Mouse (Mus musculus) testis, postnatal 14 days (tissue): ENCODE data around the gene 2310033P09Rik.
"Not testable (repeated sequence)": the region's sequence is repeated elsewhere in the genome, so short reads cannot be mapped to it uniquely, and the experiment has no call there.

ENCODE experiments used
- DNase-seq: peaks from one replicate; pipeline ENCODE4 v3.0.0; 2021; ENCODE audit warnings: low spot score

2310033P09Rik gene

DNA sequence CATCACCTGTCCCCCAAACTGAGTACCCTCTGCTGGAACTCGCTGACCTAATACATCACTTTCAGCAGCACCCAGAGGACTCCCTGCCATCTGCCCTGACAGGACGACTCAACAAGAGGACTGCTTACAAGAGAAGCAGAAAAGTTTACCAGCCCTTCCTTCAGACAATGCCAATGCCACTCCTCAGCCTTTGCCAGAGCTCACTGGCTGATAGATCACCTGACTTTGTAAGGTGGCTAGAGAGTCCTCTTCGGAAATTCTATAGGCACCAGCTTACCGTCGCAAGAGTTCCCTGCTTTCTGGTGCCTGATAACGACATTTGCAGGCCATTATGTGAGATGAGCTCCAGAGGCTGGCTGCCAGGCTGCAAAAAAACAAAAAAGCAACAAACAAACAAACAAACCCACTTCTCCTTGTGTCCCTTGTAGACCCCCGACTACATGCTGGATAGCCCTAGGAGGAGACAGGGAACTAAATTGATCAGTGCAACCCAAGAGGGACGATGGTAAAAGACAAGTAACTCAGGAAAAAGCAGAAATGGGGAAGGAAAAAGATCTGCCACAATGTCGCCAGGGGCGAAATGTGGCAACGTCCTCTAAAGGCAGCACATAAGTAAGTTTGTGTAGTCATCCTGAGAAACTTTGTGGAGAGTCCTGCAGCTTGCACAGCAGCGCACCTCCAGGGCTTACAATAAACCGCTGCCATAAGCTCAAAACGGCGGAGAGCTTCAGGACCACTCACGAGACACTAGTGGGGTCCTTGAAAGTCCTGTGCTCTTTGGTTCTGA lies 6.7 kb upstream of the 2310033P09Rik start:
- DNase-seq: no peak

DNA sequence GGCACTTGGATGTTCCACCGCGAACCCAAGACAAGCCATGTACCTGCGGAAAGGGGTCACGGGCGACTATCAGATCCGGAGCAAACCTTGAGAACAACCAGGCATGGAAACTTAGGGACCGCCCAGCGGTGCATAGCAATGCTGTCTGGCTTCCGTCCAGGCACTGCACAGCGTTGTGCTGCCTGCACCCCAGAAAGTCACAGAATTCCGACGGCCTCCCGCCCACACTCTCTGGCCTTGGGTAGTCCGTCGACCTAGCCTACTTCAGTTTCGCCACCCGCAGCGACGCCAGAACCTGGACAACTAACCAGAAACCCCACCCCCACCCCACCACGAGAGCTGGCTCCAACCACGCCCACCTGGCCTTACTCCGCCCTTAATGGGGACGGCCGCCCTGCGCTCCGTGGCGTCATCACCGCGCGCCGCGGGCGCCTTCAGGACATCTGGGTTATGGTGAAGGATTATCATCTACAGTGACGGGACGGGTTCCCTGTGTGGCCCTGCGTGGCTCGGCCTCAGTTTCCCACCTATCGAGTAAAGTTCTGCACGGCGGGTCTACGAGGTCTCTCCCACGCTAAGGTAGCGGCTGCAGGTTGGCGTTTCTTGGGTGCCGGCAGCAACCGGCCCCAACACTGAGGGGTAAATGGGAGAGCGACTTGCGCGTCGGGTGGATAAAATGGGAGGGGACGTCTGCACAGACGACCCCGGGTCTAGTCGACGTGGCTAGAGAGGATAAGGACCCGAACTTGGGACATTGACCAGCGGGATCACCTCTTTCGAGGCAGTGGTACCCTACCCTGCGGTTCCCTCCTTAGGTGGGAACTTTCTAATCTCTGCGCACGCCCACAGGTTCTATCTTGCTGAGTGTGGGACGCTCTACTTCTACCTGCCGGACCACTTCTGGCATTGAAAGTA lies 5.8 kb upstream of the 2310033P09Rik start, which contains the start of gene Mrpl55:
Mrpl55 (plus strand) TSS at position 406 of the 915 bp plus-strand sequence.
- DNase-seq: peak; percentile 93

- DNase-seq: peak; percentile 70
These were observed 901 bp downstream of the 2310033P09Rik start for GRCm38 (mm10) chr11:59209003-59209441.

DNA sequence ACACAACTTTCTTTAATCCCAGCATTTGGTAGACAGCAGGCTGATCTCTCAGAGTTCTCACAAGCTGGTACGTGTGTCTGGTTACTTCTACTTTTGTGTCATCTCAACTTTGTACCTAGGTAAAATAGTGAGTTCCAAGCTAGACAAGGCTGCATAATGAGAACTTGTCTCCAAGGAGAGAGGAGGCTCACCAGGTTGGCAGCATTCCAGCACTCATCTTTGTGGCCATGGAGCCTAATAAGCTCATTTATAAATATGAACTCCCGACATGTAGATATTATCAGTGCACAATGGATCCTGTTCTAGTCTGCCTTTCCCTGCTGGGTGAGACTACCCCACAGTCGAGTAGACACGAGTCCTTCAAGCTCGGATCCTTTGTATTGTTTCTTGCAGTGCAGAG lies 1.5 kb downstream of the 2310033P09Rik start:
- DNase-seq: no peak

- no peak for DNase-seq
These were observed 1.9 kb downstream of the 2310033P09Rik start for GRCm38 (mm10) chr11:59210020-59210419.

- not testable (repeated sequence) for DNase-seq
These were observed 3.4 kb downstream of the 2310033P09Rik start for GRCm38 (mm10) chr11:59211561-59211960.

- not testable (repeated sequence) for DNase-seq
These were observed 4.2 kb downstream of the 2310033P09Rik start for GRCm38 (mm10) chr11:59212320-59212719.

- no peak for DNase-seq
These were observed 4.9 kb downstream of the 2310033P09Rik start for GRCm38 (mm10) chr11:59212892-59213494.

- DNase-seq: no peak
These were observed 8.8 kb downstream of the 2310033P09Rik start for GRCm38 (mm10) chr11:59216955-59217354.

DNA sequence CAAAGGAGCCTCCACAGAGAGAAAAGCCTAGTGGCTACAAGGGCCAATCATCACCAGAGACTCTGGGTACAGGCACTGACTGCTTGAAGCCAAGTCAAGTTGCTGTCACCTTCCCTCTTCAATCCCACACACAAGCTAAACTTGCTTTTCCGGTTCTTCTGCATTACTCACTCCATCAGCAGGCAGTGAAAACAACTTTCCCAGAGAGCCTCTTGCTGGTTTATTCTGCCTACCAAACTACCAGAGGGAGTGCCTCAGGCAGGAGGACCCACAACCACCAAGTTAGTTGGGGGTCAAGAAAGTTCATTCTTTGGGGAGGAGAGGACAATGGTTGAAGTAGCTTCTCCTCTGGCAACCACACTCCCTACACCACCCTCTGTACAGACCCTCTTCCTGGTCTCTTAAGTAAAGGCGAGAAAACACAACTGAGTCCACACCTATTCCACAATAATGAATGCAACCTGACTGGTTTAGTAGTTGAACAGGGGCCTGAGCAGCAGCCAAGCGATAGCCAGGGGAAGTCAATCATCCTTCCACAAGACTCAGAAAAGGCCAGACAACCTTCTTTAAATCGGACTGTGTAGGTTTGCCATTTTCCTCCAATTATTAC lies 10.4 kb downstream of the 2310033P09Rik start:
- DNase-seq: no peak

DNA sequence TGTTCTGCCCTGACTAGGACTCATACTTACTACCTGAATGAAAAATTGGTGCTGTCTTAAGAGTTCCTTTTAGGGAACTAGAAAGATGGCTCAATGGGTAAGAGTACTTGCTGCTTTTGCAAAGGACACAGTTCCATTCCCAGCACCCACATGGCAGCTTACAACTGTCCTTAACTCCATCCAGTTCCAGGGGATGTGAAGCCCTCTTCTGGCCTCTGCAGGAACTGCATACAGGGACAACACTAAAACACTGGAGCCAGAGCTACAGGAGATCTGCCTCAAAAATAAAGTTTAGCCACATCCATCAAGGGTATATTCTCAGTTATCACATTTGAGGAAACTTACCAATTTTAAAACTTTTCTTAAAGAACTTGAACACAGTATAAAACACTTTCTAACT lies 10.9 kb downstream of the 2310033P09Rik start:
- DNase-seq: no peak

DNA sequence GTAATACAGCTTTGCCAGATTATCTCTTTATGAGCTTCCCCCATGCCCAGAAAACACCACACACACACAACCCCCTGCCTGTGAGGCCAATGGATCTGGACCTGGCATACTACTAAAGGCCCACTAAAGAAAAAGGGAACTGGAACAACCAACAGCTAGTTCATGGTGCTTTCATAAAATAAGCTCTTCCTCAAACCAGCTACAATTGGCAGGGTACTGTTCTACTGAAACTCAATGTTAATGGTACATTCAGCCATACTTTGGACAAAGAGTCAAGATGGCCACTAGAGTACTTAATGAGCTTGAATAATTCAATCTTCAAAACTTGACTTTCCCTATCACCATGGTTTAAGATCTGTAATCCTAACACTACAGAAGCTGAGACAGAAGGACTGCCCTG lies 13.5 kb downstream of the 2310033P09Rik start:
- no peak for DNase-seq

DNA sequence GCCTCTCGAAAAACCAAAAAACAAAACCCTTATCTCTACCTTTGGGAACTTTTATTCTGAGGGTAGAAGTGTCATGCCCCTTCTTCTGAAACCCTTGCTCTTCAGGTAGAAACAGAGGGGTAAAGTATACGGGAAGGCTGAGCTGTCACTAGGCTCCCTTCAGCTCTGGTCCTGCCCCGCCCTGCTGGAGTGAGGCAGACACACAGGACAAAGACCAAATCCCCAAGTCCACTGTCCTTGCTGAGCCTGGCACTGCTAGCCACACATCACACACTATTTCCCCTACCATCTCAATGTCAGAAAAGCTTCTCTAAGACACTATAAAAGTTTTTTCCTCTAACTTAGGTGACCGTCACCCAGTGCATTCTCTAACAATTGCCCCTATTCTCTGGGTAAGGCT lies 14.2 kb downstream of the 2310033P09Rik start:
- no peak for DNase-seq

- DNase-seq: no peak
These were observed 15.9 kb downstream of the 2310033P09Rik start for GRCm38 (mm10) chr11:59224025-59224424.

DNA sequence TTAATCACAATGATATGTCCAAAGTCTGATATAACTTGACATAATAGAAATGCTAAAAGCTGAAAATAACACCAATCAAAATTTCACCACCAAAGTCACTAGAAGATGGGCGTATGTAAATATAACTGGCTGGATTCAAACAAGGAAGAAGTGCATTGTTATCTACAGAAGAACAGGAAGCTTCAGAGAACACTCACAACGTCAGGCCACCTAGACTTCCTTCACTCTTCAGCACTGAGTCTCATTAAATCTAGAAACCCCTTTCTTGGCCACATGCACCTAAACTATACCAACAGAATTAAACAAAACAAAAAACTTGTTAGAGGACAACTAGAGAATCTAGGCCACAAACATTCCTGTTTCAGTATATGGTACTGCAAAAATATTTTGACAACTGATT lies 16.3 kb downstream of the 2310033P09Rik start:
- no peak for DNase-seq

- no peak for DNase-seq
These were observed 17.0 kb downstream of the 2310033P09Rik start for GRCm38 (mm10) chr11:59225167-59225566.

DNA sequence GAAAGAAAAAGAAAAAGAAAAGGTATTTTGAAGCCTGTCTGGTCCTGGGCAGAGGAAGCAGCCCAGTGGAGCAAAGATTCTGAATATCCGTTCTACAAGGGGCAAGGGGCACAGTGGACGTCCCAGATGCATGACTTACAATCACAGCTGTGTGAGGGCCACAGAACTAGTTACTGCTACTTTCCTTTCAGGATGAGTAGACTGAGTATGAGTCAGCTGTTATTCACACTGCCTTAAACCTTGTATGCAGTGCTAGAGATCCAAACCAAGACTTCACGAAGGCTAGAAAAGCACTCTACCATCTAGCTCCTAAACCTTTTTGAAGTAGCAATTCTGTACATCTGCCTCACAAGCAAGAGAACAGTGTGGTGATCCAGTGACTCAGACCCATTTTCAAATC lies 18.1 kb downstream of the 2310033P09Rik start:
- no peak for DNase-seq

- no peak for DNase-seq
These were observed 18.9 kb downstream of the 2310033P09Rik start for GRCm38 (mm10) chr11:59226787-59227603.

DNA sequence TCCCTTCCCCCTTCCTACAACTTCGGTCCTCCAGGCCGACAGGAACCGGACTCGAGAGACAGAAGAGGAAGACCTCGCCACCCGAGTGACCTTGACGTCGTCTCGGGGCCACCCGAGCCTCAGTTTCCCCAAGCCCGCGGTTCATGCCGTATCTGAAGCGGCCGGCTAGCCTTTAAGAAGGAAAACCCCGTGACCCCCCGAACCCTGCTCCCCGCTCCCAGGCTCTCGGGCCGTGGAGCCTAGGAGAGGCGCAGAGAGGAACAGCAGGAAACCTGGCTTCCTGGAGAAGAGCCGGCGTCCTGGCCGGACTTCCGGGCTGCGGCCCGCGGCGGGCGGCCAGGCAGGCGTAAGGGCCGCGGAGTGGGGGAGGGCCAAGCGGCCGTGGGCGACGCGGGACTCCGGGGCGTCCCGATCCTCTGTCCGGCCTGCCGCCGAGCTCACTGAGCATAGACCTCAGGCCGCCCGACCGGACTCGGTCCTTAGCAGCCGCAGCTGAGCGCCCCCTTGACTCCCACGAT lies 19.5 kb downstream of the 2310033P09Rik start:
- DNase-seq: no peak

- DNase-seq: peak; percentile 97
These were observed 20.2 kb downstream of the 2310033P09Rik start, which contains the start of gene Arf1 for GRCm38 (mm10) chr11:59228122-59228953. Arf1 (minus strand) TSS chr11:59228270.
